Mouse (Mus musculus) stomach, embryonic 16.5 days (tissue): ENCODE data around the gene Rab29. TPM values are rescaled to one million over a fixed set of nuclear protein-coding genes. Genes with fewer than 3 reads are reported as not detected.
A peak's percentile ranks its signal among the peaks of the same experiment; 100 is the strongest.

Source experiments
- ATAC-seq: fragments of 200-750 bp; cut with Nextera tagmentation; 2 replicates; pipeline ENCODE4 v1.8.0; 2017; ENCODE audit warnings: moderate number of reproducible peaks, moderate TSS enrichment; ENCODE audit not compliant: insufficient read depth, low FRiP score
- H3K27ac ChIP-seq: fragments of 300-500 bp; sonication (generic); 2 replicates; pipeline ENCODE4 v1.5.1; 2014; ENCODE audit warnings: low read length
- H3K27me3 ChIP-seq: fragments of 300-500 bp; sonication (generic); 2 replicates; pipeline ENCODE4 v1.6.1; 2014; ENCODE audit warnings: low read length, control low read depth, mixed read lengths; ENCODE audit not compliant: control insufficient read depth, insufficient read depth
- H3K36me3 ChIP-seq: fragments of 300-500 bp; sonication (generic); 2 replicates; pipeline ENCODE4 v1.6.1; 2014; ENCODE audit warnings: low read length; ENCODE audit not compliant: control insufficient read depth, insufficient read depth
- H3K4me1 ChIP-seq: fragments of 300-500 bp; sonication (generic); 2 replicates; pipeline ENCODE4 v1.6.1; 2014; ENCODE audit warnings: low read length, control low read depth, mixed read lengths; ENCODE audit not compliant: control insufficient read depth, insufficient read depth
- H3K4me2 ChIP-seq: fragments of 300-500 bp; sonication (generic); 2 replicates; pipeline ENCODE4 v1.6.1; 2014; ENCODE audit warnings: low read depth, low read length, mixed read lengths
- H3K4me3 ChIP-seq: fragments of 300-500 bp; sonication (generic); replicated peaks from 2 replicates; pipeline ENCODE4 v1.5.1; 2014; ENCODE audit warnings: mild to moderate bottlenecking, low read length
- H3K9ac ChIP-seq: fragments of 300-500 bp; sonication (generic); 2 replicates; pipeline ENCODE4 v1.6.1; 2014; ENCODE audit warnings: low read length
- H3K9me3 ChIP-seq: fragments of 300-500 bp; sonication (generic); replicated peaks from 2 replicates; pipeline ENCODE4 v1.6.1; 2016; ENCODE audit warnings: low read length, control low read depth; ENCODE audit not compliant: control insufficient read depth
- WGBS: fragments of 180-500 bp; shearing (Covaris S2); extraction: QIAGEN DNeasy Blood & Tissue Kit; methylation state at CpG from one replicate; pipeline ENCODE4 v1.1.7; 2014; 5-methylcytosine and 5-hydroxymethylcytosine counted together
- polyA plus RNA-seq: library from polyadenylated mRNA; unstranded; fragments of >200 nt; fragmentation: Nextera tagmentation; extraction: Ambion mirVana; gene quantifications from 2 replicates; pipeline ENCODE4 v1.2.1, GENCODE M21; 2015

Rab29 gene
- polyA plus RNA-seq, 1 experiment from 2014 or later = 28.6 TPM

DNA sequence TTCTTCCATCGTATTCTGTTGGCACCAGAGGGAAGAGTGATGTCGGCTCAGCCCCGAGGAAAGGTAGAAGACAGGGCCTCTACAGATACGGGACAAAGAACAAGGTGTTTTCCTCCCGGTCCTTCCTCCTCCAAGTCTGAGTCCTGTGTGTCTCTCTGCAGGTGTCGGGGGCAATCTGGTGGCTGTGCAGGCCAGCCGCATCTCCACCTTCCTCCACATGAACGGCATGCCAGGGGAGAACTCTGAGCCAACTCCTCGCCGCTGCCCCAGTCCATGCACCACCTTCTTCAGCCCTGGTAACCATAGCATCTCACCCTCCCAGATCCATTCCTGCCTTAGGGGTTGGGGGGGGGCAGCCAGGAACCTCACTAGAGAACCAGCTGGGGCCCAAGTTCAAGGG is 23.3 kb upstream of the Rab29 start:
- no peaks in the 10 kb centered on the region for H3K4me1 ChIP-seq
- no peak overlapping the region for H3K4me2 ChIP-seq
- H3K9me3 ChIP-seq = no peaks in the 10 kb centered on the region
- WGBS = 93% methylated on average over 10 of the region's 10 CpGs
- H3K27ac ChIP-seq = no peak overlapping the region
- no peak for ATAC-seq
- no peaks in the 10 kb centered on the region for H3K27me3 ChIP-seq
- no peak overlapping the region for H3K4me3 ChIP-seq
- no peaks in the 10 kb centered on the region for H3K36me3 ChIP-seq
- H3K9ac ChIP-seq = no peak overlapping the region

DNA sequence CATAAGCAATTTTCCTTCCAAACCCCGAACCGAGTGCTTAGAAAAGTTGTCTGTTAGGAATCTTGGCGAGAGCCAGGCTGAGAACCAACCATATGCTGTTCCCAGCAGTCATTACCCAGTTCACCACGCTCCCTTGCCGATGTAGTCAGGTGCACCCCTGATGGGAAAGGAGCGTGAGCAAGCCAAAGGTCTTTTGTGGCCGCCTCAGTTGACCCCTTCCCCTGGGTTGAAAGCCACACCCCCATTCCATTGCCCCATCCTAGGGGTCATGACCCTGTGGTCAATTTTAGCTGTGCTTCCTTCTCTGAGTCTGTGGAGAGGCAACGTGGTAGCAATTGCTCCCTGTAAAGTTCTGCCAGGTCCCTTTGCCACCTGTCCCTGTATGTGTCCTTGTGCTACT is 22.1 kb upstream of the Rab29 start:
- Histone ChIP-seq H3K9ac (no peak overlapping the region), H3K27me3 (no peaks in the 10 kb centered on the region), H3K4me3 (no peak overlapping the region), H3K27ac (no peak overlapping the region), H3K36me3 (no peaks in the 10 kb centered on the region), H3K4me2 (no peak overlapping the region), H3K9me3 (no peaks in the 10 kb centered on the region), H3K4me1 (no peaks in the 10 kb centered on the region)
- 72% methylated on average over 8 of the region's 8 CpGs for WGBS
- no peak for ATAC-seq

DNA sequence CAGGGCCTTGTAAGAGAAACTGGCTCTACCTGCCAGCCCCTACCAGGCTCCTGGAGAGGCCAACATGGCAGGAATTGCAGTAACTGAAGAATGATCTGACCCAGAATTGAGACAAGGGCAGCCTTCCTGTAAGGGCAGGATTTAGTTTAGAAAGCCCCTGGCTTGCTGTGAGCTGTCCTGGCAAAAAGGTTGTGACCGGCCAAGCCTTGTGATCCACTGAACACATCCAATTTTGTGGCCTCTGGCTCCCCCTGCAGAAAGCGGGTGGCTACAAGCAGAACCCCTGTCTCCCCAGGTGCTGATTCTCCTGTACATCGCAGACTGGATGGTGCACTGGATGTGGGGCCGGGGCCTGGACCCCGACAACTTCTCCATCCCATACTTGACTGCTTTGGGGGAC is 20.8 kb upstream of the Rab29 start:
- Histone ChIP-seq H3K27me3 (no peaks in the 10 kb centered on the region), H3K4me3 (no peak overlapping the region), H3K27ac (no peak overlapping the region), H3K36me3 (no peaks in the 10 kb centered on the region), H3K4me1 (no peaks in the 10 kb centered on the region), H3K9ac (no peak overlapping the region), H3K9me3 (no peaks in the 10 kb centered on the region), H3K4me2 (no peak overlapping the region)
- ATAC-seq = no peak
- WGBS = 77% methylated on average over 5 of the region's 5 CpGs

DNA sequence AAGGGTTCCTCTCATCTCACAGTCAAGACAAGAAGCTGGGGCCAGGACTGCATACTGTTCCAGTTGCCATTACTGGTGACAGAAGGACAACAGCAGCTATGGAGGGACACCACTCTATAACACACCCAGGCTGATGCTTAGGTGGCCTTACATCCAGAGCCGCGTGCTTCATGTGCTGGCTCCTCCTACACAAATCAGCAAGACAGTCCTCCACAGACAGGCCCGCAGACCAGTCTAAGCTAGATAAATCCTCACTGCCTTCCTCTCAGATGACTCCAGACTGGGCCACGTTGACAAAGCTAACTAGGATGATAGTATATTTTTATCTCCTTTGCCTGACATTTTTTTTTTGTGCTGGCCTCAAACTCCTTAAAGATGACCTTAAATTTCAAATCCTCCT is 5.2 kb upstream of the Rab29 start:
- no peak overlapping the region for H3K27ac ChIP-seq
- no peak for ATAC-seq
- no peaks in the 10 kb centered on the region for H3K36me3 ChIP-seq
- no peaks in the 10 kb centered on the region for H3K4me1 ChIP-seq
- no peak overlapping the region for H3K4me2 ChIP-seq
- no peak overlapping the region for H3K9ac ChIP-seq
- WGBS = 71% methylated on average over 4 of the region's 4 CpGs
- no peak overlapping the region for H3K4me3 ChIP-seq
- H3K9me3 ChIP-seq = no peaks in the 10 kb centered on the region
- no peaks in the 10 kb centered on the region for H3K27me3 ChIP-seq

DNA sequence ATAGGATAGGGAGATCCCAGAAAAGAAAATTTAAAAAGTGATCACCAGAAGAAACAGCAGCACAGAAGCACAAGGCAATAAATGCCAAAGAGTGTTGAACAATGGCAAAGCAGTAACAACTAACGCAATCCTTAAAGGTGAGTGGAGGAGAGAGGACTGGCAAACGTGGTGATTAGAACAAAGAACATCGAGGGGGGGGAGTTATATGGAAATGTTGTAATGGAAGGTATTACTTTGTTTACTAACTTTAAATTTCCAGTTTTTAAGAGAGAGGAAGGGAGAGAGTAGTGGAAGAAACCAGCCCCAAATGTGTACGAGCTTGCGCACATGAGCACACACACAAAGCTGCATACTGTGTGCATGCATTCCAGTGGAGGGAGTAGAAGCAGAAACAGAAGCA is 1.4 kb upstream of the Rab29 start:
- Histone ChIP-seq H3K27me3 (no peaks in the 10 kb centered on the region), H3K4me3 (no peak overlapping the region), H3K36me3 (no peaks in the 10 kb centered on the region), H3K4me1 (peaks cover 4% of the 10 kb centered on the region; the same call in 1 of the 2 replicates), H3K4me2 (no peak overlapping the region), H3K9me3 (no peaks in the 10 kb centered on the region), H3K9ac (no peak overlapping the region), H3K27ac (no peak overlapping the region)
- WGBS = 75% methylated on average over 5 of the region's 5 CpGs
- no peak for ATAC-seq

DNA sequence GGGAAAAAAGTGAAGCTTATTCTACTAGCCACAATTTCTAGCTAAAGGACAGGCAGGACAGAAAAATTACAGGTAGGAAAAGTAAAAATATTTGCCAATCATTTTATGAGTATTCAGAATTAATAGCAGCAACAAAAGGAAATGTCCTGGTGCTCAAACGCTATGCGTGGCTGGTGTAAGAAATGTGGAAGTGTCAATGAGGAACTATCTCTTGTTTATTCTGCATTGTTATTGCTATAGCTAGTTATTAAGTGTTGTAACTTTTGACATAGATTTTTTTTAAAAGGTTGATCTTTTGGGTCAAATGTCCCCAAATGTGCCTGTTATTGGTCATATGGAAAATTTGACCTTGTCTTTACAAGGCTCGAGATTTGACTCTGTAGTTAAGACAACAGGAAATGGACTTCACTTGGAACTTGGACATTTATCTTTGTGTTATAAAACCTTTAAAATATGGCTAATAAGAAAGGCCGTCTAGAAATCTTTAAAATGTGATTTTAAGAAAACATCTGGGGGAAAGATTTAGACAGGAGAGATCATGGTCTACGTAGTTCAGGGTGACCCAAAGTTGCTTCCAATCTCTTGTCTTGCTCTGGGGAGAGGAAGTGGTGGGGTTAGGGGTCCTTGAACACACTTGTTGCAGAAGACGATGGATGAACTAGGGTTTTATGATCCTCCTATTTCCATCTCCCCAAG is 572 bp upstream of the Rab29 start:
- no peaks in the 10 kb centered on the region for H3K27me3 ChIP-seq
- no peak overlapping the region for H3K4me2 ChIP-seq
- no peak overlapping the region for H3K27ac ChIP-seq
- peaks cover 4% of the 10 kb centered on the region; the same call in 1 of the 2 replicates for H3K4me1 ChIP-seq
- no peak for ATAC-seq
- WGBS = 72% methylated on average over 6 of the region's 6 CpGs
- H3K4me3 ChIP-seq = no peak overlapping the region; the same call in 1 of the 2 replicates
- no peaks in the 10 kb centered on the region for H3K9me3 ChIP-seq
- no peak overlapping the region for H3K9ac ChIP-seq
- no peaks in the 10 kb centered on the region for H3K36me3 ChIP-seq

DNA sequence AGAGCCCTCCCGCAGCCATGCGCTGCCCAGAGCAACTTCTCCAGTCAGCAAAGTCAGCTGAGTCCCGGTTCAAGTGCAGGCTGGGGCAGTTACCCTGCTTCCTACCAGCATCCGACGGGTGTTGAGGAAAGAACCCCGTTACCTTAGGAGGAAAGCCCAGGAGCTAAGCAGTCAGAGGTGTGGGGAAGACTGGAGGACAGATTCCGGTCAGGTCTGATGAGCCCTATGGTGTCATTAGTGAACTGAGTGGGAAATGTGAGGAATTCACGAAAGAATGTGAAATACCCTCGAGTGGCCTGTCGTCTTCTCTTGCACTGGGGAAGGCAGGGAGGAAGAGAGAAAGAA is 894 bp downstream of the Rab29 start:
- peak; percentile 7; the same call in 1 of the 2 replicates for ATAC-seq
- no peaks in the 10 kb centered on the region for H3K36me3 ChIP-seq
- WGBS = 18% methylated on average over 10 of the region's 10 CpGs

DNA sequence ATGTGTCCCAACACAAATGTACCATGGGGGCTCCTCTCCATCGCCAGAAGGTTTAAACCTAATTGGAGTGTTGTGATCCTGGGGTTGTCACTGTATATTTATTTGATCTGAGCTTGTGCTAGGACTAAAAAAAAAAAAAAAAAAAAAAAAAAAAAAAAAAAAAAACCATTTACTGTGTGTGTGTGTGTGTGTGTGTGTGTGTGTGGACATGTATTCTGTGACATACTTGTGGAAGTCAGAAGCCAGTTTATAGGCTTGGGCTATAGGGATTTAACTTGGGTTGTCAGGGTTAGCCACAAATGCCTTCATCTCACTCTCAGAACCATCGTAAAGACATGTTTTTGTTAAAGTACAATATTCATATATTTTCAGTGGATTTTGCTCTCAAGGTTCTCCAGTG is 2.5 kb downstream of the Rab29 start:
- Histone ChIP-seq H3K4me2 (no peak overlapping the region), H3K27ac (no peak overlapping the region), H3K36me3 (no peaks in the 10 kb centered on the region), H3K4me1 (peaks cover 4% of the 10 kb centered on the region; the same call in 1 of the 2 replicates), H3K9ac (no peak overlapping the region), H3K4me3 (no peak overlapping the region), H3K9me3 (no peaks in the 10 kb centered on the region), H3K27me3 (no peaks in the 10 kb centered on the region)
- no peak for ATAC-seq
- WGBS = 85% methylated on average over 2 of the region's 2 CpGs

More for the DNA sequence above, 894 bp downstream of the Rab29 start:
- H3K9me3 ChIP-seq = no peaks in the 10 kb centered on the region
- peaks cover 4% of the 10 kb centered on the region; the same call in 1 of the 2 replicates for H3K4me1 ChIP-seq
- H3K27ac ChIP-seq = no peak overlapping the region
- H3K27me3 ChIP-seq = no peaks in the 10 kb centered on the region
- peak overlapping the region; percentile 69 for H3K4me3 ChIP-seq
- H3K9ac ChIP-seq = peak overlapping the region; percentile 81
- H3K4me2 ChIP-seq = peak overlapping the region; percentile 85

DNA sequence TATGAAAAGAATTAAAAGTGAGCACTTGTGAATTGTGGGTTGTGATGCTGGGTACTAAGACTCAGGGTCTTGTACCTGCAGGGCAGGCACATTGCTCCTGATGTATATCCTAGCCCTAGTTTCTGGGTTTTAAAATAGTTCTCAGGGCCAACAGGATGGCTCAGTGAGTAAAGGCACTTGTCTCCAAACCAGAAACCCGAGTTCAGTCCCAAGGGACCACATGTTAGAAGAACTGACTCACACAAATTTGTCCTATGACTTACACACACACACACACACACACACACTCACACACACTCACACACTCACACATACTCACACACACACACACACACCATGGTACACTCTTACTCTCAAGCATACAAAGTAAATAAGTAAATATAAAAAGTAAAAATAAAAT is 5.8 kb downstream of the Rab29 start:
- H3K27me3 ChIP-seq = no peaks in the 10 kb centered on the region
- WGBS = 52% methylated on average over 1 of the region's 1 CpGs
- H3K4me2 ChIP-seq = no peak overlapping the region
- H3K27ac ChIP-seq = no peak overlapping the region
- H3K9me3 ChIP-seq = no peaks in the 10 kb centered on the region
- no peak overlapping the region for H3K4me3 ChIP-seq
- no peak for ATAC-seq
- H3K9ac ChIP-seq = no peak overlapping the region
- H3K4me1 ChIP-seq = peaks cover 3% of the 10 kb centered on the region; the same call in 1 of the 2 replicates
- H3K36me3 ChIP-seq = no peaks in the 10 kb centered on the region
